Mouse (Mus musculus) embryo, embryonic 10.5 days (tissue): ENCODE results near the gene Nat10.

ENCODE experiments used
- DNase-seq: peaks from one replicate; pipeline ENCODE4 v3.0.0-alpha.2; 2015; ENCODE audit warnings: low spot score

The Nat10 gene

DNA sequence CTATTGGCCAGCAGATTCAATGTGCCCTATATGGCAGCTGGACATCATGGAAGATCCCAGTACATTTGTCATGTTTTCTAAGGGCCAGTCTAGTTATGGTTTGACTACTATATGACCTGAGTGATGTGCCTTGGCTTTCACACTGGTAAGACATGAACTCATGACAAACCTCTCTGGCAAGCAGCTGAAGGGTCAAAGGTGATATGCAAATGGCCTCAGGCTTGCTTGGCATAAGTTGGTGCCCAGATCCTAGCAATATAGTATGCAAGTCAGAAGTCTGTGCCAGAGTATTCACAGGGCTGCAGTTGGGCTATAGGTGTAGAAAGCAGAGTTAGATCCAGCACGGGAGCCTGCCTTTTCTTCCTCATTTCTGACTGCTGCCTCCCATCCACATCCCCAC lies 69.8 kb downstream of the Nat10 start:
- no peak for DNase-seq

GRCm38 (mm10) chr2:103690828-103691227 lies 70.2 kb downstream of the Nat10 start:
- no peak for DNase-seq

DNA sequence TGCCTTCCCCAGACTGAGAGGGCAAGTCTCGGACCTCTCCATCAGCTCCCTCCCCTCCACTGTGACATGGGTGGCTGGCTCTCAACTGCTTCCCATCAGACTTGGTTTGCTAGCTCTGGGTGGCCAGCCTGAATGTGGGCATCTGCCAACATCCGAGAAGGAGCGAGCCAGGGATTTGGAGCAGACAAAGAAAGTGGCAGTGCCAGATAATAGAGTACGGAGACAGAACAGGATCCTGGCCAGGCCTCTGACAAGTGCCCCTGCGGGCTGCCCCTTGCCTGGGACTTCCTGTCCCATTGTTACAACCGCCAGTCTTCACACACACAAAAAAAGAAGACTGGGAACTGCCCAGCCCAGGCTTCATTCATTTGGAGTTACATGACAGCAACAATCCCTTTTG lies 70.6 kb downstream of the Nat10 start:
- no peak for DNase-seq

DNA sequence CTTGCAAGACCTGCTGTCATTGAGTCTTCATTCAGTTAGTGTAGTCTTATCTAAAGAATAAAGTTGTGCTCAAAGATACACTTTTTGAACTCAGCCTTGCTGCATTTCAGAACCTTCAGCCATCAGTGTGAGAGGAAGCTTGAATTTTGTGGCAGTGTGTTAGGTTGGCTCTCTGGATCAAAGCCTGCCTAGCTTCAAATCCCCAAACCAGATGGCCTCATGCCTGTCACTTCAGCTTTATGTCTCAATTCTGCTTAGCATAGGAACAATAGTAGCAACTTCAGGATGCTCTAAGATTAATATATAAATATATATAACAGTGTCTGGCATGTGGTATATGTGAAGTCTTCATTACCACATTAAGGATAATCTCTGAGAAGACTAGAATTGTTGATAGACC lies 73.2 kb downstream of the Nat10 start:
- DNase-seq: no peak

DNA sequence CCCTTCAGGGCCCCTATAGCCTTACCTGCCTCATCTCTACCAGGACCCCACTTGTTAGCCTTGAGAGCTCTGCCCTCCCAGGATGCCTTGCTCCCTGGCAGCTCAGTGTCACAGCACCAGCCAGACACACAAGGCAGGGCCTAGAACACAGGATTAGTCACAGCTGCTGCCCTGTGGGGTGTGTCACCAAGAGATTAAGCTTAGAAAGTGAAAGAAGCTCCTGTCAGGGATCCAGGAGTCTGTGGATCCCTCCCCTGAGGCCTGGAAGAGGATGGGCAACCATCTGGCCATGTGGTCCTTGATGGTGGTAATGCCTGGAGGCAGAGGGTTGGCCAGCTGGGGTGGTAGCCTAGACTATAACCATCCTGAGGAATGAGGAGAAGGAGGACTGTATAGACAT lies 73.9 kb downstream of the Nat10 start:
- no peak for DNase-seq

DNA sequence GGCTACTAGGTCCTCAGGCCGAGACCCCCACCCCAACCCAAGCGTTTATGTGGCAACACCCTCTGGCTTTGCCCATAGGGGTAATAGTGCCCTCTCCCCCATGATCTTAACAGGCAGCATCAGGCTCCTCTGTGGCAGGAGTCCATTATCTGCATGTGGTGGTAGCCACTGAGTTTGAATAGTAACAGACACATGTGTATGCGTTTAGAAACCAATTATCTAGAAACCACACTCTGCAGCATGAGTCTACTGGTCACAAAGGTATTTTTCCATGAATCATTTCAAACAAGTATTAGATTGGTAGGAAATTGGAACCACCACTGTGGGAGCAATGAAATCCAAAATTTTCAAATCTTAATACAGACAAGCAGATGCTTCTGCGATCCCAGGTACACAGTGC lies 75.5 kb downstream of the Nat10 start:
- no peak for DNase-seq

DNA sequence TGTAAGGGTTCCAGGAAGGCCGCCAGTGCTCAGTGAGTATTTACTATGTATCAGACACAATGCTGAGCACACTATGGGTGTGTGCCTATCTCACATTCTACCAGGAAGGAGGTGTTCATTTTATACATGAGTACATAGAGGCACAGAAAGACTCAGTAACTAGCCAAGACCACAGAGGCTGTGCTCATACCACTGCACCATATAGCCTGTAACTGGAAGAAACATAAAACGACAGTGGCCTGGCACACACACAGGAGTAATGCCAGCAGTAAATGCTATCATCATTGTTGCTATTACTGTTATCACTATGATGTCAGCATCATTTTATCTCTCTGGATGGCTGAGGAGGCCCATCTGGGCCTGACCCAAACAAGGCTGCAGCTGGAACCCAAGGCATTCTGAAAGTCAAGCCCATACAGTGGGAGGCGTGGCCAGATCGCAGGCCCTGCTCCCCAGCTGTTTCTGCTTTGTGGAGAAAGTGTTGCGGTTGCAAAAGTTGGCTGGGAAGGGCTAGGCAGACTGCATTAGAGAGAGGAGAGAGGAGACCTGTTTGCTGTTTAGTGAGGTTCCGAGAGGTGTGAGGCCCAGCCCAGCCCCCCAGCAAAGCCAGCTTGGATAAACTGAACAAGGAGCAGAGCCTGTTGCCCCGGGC lies 76.0 kb downstream of the Nat10 start:
- no peak for DNase-seq

GRCm38 (mm10) chr2:103684431-103684830 lies 76.6 kb downstream of the Nat10 start:
- DNase-seq: no peak

GRCm38 (mm10) chr2:103682927-103683442 lies 78.1 kb downstream of the Nat10 start:
- DNase-seq: no peak

GRCm38 (mm10) chr2:103682261-103682722 lies 78.8 kb downstream of the Nat10 start:
- DNase-seq: no peak

DNA sequence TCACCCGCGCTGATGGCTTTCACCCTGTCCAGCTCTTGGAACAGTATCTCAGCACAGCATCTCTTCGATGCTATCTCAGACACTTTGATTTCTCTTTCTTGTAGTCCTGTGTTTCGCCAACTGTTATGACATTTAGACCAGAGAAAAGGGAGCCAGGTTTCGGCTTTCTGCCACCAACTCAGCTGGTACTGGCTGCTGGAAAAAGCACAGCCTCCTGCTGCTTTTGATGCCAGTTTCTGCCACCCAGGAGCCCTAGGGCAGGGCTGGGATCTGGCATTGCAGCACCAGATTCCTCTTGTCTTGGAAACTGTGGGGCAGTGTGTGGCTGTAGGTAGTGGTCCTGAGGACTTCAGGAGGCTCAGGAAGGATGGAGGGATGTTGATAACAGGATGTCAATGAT lies 79.9 kb downstream of the Nat10 start:
- no peak for DNase-seq

DNA sequence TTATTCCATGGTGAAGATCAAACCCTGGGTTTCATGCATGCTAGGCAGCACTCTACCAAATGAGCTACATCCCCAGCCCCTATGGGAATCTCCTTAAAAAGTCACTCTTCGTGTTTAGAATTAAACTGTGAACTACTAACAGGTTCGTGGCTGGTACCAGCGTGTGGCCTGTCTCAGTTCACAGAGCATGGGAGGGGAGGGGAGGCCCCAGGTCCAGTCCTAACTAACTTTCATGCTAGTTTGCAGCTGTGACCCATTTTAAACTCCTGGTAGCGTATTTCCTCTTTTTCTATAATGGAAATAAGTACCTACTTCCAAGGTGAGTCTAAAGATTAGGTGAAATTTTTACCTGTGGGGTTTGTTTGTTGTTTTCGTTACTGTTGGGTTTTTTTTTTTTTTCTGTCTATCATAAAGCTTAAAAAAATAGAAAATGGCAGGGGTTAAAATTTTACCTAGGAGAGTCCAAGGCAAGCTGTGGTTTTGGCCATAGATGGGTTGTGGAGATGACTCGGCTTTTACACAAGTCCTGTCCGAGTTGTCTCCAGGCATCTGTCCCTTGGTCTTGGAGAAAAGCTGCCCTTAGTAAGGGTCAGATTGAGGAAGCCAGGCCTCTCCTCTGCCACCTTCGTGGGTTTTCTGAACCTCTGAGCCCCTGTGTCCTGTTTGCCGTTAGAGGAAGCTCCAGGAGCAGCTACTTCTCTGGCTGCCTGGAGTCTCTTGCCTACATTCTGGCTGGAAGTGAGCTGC lies 80.5 kb downstream of the Nat10 start:
- DNase-seq: no peak

GRCm38 (mm10) chr2:103678433-103678832 lies 82.6 kb downstream of the Nat10 start:
- no peak for DNase-seq

GRCm38 (mm10) chr2:103677614-103678369 lies 83.3 kb downstream of the Nat10 start:
- no peak for DNase-seq

GRCm38 (mm10) chr2:103676808-103677207 lies 84.3 kb downstream of the Nat10 start:
- peak; percentile 63 for DNase-seq

DNA sequence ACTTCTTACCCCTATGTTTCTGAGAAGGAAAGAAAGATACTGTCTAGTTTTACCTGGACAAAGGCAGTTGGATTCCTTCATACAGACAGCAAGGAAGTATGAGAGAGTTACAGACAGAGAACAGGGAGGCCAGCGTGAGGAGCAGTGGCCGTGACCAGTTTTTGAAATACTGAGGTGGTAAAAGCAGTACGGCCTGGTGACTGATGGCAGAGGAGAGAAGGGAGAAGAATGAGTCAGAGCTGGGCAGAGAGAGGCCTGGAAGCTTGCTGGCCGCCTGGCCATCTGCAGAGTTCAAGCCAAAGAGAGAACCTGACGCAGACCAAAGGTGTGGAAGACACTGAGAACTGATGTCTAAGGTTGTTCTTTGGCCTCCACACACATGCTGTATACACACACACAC lies 85.7 kb downstream of the Nat10 start:
- no peak for DNase-seq

DNA sequence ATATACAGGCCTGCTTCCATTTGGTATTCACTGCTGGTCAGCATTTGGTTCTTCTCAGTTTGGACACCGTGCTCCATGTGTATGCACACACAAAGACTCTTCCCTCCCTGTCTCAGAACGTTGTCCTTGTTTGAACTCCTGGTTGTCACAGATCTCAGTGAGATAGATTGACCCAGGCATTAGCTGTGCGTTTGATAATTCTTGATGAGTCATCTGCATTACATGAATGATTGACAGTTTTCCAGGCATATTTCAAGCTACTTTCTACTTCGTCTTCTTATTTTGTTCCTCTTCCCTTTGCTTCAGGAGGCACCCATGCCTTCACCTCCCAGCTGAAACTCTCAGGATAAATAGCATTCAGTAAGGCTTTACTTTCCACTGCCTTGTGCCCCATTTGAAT lies 87.5 kb downstream of the Nat10 start:
- no peak for DNase-seq

- no peak for DNase-seq
These were observed 88.4 kb downstream of the Nat10 start for GRCm38 (mm10) chr2:103672573-103673119.
